In genomic region chr10:21479403-21479802, GRCm38 (mm10) we compare ENCODE assay signal across 20 mouse cellular contexts.
DNase-seq lines count a peak whose midpoint lies in the region; ATAC-seq and TF ChIP-seq lines count a peak whose summit lies in the region.
"Had no signal": no experiment of that assay in that cellular context is flagged by ENCODE, and none has a peak within 500 bp of the region (broad histone marks: within the 10 kb centered on the region; RNA-seq: fewer than 3 reads in every experiment).

No protein-coding gene starts in this region.

- no peak for TF ChIP-seq POLR2A in MEL (IDR thresholded peaks at IDR 0.05; ENCODE audit: control insufficient read depth in 1 of 2, insufficient read depth in 1 of 2, low read depth in 1 of 2, low read length in 2 of 2, poor library complexity in 1 of 2)
- no peak for TF ChIP-seq POLR2A in myocyte (IDR thresholded peaks at IDR 0.05; ENCODE audit: insufficient read length, low read depth)
- TF ChIP-seq POLR2A in kidney, adult 2 months (IDR thresholded peaks at IDR 0.05; ENCODE audit: low read depth, low read length), result no peak

- peak overlapping the region; percentile 75 for H3K27ac ChIP-seq in MEL (ENCODE audit: control insufficient read depth, low read depth, low read length)
- no peak overlapping the region for H3K27ac ChIP-seq in liver, embryonic 12.5 days
- no peak overlapping the region for H3K27ac ChIP-seq in midbrain, embryonic 16.5 days (ENCODE audit: low read length)
- H3K27ac ChIP-seq in left cerebral cortex, adult 2 months, result no peak overlapping the region
- H3K27ac ChIP-seq in kidney, adult 2 months (ENCODE audit: insufficient read depth, low read depth, low read length), result no peak overlapping the region
- H3K27ac ChIP-seq: embryonic facial prominence, embryonic 15.5 days; forebrain, embryonic 10.5 days; kidney, postnatal 0 days; layer of hippocampus, adult 2 months had no signal

- 0 out of 2 replicates have a peak, but pooled peaks have one; percentile 18 for ATAC-seq in liver, embryonic 12.5 days
- no peak for ATAC-seq in midbrain, embryonic 16.5 days
- ATAC-seq: intestine, postnatal 0 days had no signal

- TF ChIP-seq CTCF in MEL (IDR thresholded peaks at IDR 0.05 in 2 of 3, conservative IDR thresholded peaks at IDR 0.05 in 1 of 3; ENCODE audit: control insufficient read depth in 1 of 3, insufficient read depth in 1 of 3, low read depth in 2 of 3, low read length in 3 of 3, poor library complexity in 1 of 3, severe bottlenecking in 1 of 3), result no peak
- TF ChIP-seq CTCF in left cerebral cortex, adult 2 months (IDR thresholded peaks at IDR 0.05), result no peak
- TF ChIP-seq CTCF in kidney, adult 2 months (conservative IDR thresholded peaks at IDR 0.05; ENCODE audit: insufficient read depth, insufficient read length, low read depth, low read length), result no peak

- no peak overlapping the region for H3K4me2 ChIP-seq in liver, embryonic 12.5 days
- peak overlapping the region; percentile 13 for H3K4me2 ChIP-seq in myocyte (ENCODE audit: low read depth)
- H3K4me2 ChIP-seq in midbrain, embryonic 16.5 days (ENCODE audit: low read length), result no peak overlapping the region
- H3K4me2 ChIP-seq: embryonic facial prominence, embryonic 15.5 days; heart, embryonic 12.5 days had no signal

- H3K4me1 ChIP-seq in MEL (ENCODE audit: control insufficient read depth in 1 of 2, insufficient read depth in 2 of 2, low read length in 2 of 2), result peaks cover 14 to 26% of the 10 kb centered on the region in 2 experiments
- H3K4me1 ChIP-seq in liver, embryonic 12.5 days, result peaks cover 10% of the 10 kb centered on the region
- no peaks in the 10 kb centered on the region for H3K4me1 ChIP-seq in midbrain, embryonic 16.5 days (ENCODE audit: control insufficient read depth, insufficient read depth, low read length)
- H3K4me1 ChIP-seq in kidney, adult 2 months (ENCODE audit: control insufficient read depth, insufficient read depth, low read length), result no peaks in the 10 kb centered on the region
- H3K4me1 ChIP-seq: embryonic facial prominence, embryonic 15.5 days; heart, embryonic 12.5 days had no signal

- H3K9me3 ChIP-seq in MEL (replicated peaks; ENCODE audit: insufficient read depth, low read length), result no peaks in the 10 kb centered on the region
- H3K9me3 ChIP-seq in liver, embryonic 12.5 days (replicated peaks), result no peaks in the 10 kb centered on the region
- no peaks in the 10 kb centered on the region for H3K9me3 ChIP-seq in midbrain, embryonic 16.5 days (replicated peaks; ENCODE audit: control insufficient read depth, low read length, poor library complexity, severe bottlenecking)
- H3K9me3 ChIP-seq: embryonic facial prominence, embryonic 15.5 days had no signal

- TF ChIP-seq RAD21 in MEL (IDR thresholded peaks at IDR 0.05; ENCODE audit: low read depth, low read length), result no peak

- 20% methylated on average over 3 of the region's 3 CpGs for WGBS in liver, embryonic 12.5 days (ENCODE audit: insufficient replicate concordance)
- WGBS in midbrain, embryonic 16.5 days, result 85% methylated on average over 3 of the region's 3 CpGs
- 85% methylated on average over 3 of the region's 3 CpGs for WGBS in kidney, adult 2 months

- H3K27me3 ChIP-seq in MEL (ENCODE audit: control insufficient read depth in 1 of 2, insufficient read depth in 2 of 2, low read length in 2 of 2) (no peaks in the 10 kb centered on the region), myocyte (ENCODE audit: control insufficient read depth, insufficient read depth, insufficient read length) (no peaks in the 10 kb centered on the region)
- no peaks in the 10 kb centered on the region for H3K27me3 ChIP-seq in liver, embryonic 12.5 days (replicated peaks)
- no peaks in the 10 kb centered on the region for H3K27me3 ChIP-seq in midbrain, embryonic 16.5 days (ENCODE audit: control insufficient read depth, insufficient read depth, low read depth, low read length)
- no peaks in the 10 kb centered on the region for H3K27me3 ChIP-seq in kidney, adult 2 months (replicated peaks; ENCODE audit: control insufficient read depth, insufficient read depth, low read length)
- H3K27me3 ChIP-seq: embryonic facial prominence, embryonic 15.5 days; heart, embryonic 12.5 days had no signal

- no peak overlapping the region for H3ac ChIP-seq in myocyte (ENCODE audit: control insufficient read depth, insufficient read length)

- peak overlapping the region in 1 of 2 experiments; percentile 23; a peak in 2 of 4 replicates for H3K4me3 ChIP-seq in MEL (ENCODE audit: control insufficient read depth in 1 of 2, insufficient read depth in 1 of 2, low read depth in 2 of 2, low read length in 2 of 2)
- no peak overlapping the region for H3K4me3 ChIP-seq in liver, embryonic 12.5 days
- no peak overlapping the region for H3K4me3 ChIP-seq in myocyte
- H3K4me3 ChIP-seq in midbrain, embryonic 16.5 days (ENCODE audit: low read depth, low read length), result no peak overlapping the region
- H3K4me3 ChIP-seq in left cerebral cortex, adult 2 months, result no peak overlapping the region
- no peak overlapping the region for H3K4me3 ChIP-seq in kidney, adult 2 months (ENCODE audit: insufficient read depth, low read depth, low read length)
- H3K4me3 ChIP-seq: embryonic facial prominence, embryonic 15.5 days; forebrain, embryonic 10.5 days; heart, embryonic 12.5 days; layer of hippocampus, adult 2 months had no signal

- H3K79me2 ChIP-seq in MEL (ENCODE audit: control insufficient read depth, insufficient read depth, low read length, poor library complexity) (no peaks in the 10 kb centered on the region), myocyte (ENCODE audit: control insufficient read depth, insufficient read depth) (no peaks in the 10 kb centered on the region)

- TF ChIP-seq EP300 in MEL (IDR thresholded peaks at IDR 0.05; ENCODE audit: low read depth in 1 of 2, low read length in 2 of 2), result peak; percentile 97

- H3K9ac ChIP-seq in MEL (ENCODE audit: control insufficient read depth, low read depth, low read length, poor library complexity, severe bottlenecking), result peak overlapping the region; percentile 27; the same call in 1 of the 2 replicates
- H3K9ac ChIP-seq in liver, embryonic 12.5 days, result no peak overlapping the region
- no peak overlapping the region for H3K9ac ChIP-seq in midbrain, embryonic 16.5 days (ENCODE audit: low read depth, low read length)
- H3K9ac ChIP-seq: embryonic facial prominence, embryonic 15.5 days; heart, embryonic 12.5 days had no signal

- H3K36me3 ChIP-seq in MEL (ENCODE audit: control insufficient read depth in 1 of 2, insufficient read depth in 2 of 2, low read length in 2 of 2) (peaks cover 0 to 25% of the 10 kb centered on the region in 2 experiments; a peak in 2 of 4 replicates), myocyte (ENCODE audit: control insufficient read depth, insufficient read depth) (no peaks in the 10 kb centered on the region)
- H3K36me3 ChIP-seq in liver, embryonic 12.5 days, result no peaks in the 10 kb centered on the region
- no peaks in the 10 kb centered on the region for H3K36me3 ChIP-seq in midbrain, embryonic 16.5 days (ENCODE audit: control insufficient read depth, insufficient read depth, low read length)
- H3K36me3 ChIP-seq in kidney, adult 2 months (ENCODE audit: control insufficient read depth, insufficient read depth, low read length), result no peaks in the 10 kb centered on the region
- H3K36me3 ChIP-seq: embryonic facial prominence, embryonic 15.5 days; forebrain, embryonic 10.5 days; heart, embryonic 12.5 days had no signal

- intact Hi-C loops in left cerebral cortex, adult 2 months (cut with DNase I), result no loop called here

- DNase-seq in CD4-positive helper T cell, adult 2 months (ENCODE audit: low read depth, low spot score), result peak; percentile 68
- DNase-seq in MEL (ENCODE audit: low read depth, low spot score), result peak; percentile 92
- no peak for DNase-seq in left cerebral cortex, adult 2 months (ENCODE audit: extremely low spot score in 1 of 2, low spot score in 2 of 2)
- no peak for DNase-seq in gastrocnemius, postnatal 25 days
- no peak for DNase-seq in kidney, adult 2 months
- DNase-seq: cerebellum, postnatal 10 days; embryo, embryonic 11 days; gastrocnemius, postnatal 36 days; lung, adult 18-20 months; midbrain, embryonic 14.5 days; spleen, adult 18-20 months had no signal

TF ChIP-seq in MEL, 35 proteins besides CTCF, POLR2A, EP300 and RAD21 (continues in another document):
- TF ChIP-seq MAZ (IDR thresholded peaks at IDR 0.05; ENCODE audit: low read depth, low read length), result no peak
- TF ChIP-seq TCF12 (IDR thresholded peaks at IDR 0.05; ENCODE audit: low read depth, low read length), result peak; percentile 95
- TF ChIP-seq ELF1 (IDR thresholded peaks at IDR 0.05; ENCODE audit: low read depth, low read length), result peak; percentile 43; the same call in 1 of the 2 replicates
- TF ChIP-seq MEF2A (IDR thresholded peaks at IDR 0.05; ENCODE audit: extremely low read depth, insufficient replicate concordance, low read depth, low read length, poor library complexity, severe bottlenecking), result no peak
- no peak for TF ChIP-seq POLR2AphosphoS5 (IDR thresholded peaks at IDR 0.05; ENCODE audit: borderline replicate concordance, low read depth, low read length)
- no peak for TF ChIP-seq UBTF (IDR thresholded peaks at IDR 0.05; ENCODE audit: borderline replicate concordance, insufficient read depth, low read depth, low read length)
- TF ChIP-seq GABPA (IDR thresholded peaks at IDR 0.05; ENCODE audit: low read depth, low read length), result no peak
- no peak for TF ChIP-seq POLR2AphosphoS2 (IDR thresholded peaks at IDR 0.05; ENCODE audit: low read length)
- TF ChIP-seq JUND (IDR thresholded peaks at IDR 0.05; ENCODE audit: low read depth, low read length), result no peak
- TF ChIP-seq MAFK (IDR thresholded peaks at IDR 0.05; ENCODE audit: borderline replicate concordance, low read depth, low read length), result peak; percentile 60; the same call in 1 of the 2 replicates

TF ChIP-seq in myocyte, 11 proteins besides CTCF, POLR2A, EP300 and RAD21:
- TF ChIP-seq CEBPB (IDR thresholded peaks at IDR 0.05; ENCODE audit: insufficient read depth, poor library complexity, severe bottlenecking) (0 out of 2 replicates have a peak, but pooled peaks have one; percentile 2), TCF12 (IDR thresholded peaks at IDR 0.05; ENCODE audit: insufficient read depth, poor library complexity, severe bottlenecking) (peak; percentile 13), TCF3 (IDR thresholded peaks at IDR 0.05; ENCODE audit: insufficient read length, low read depth) (no peak), MYOD1 (IDR thresholded peaks at IDR 0.05; ENCODE audit: control insufficient read depth in 1 of 3, insufficient read length in 2 of 3, low read depth in 2 of 3) (peak in 2 of 3 experiments; percentile 75 to 76)

Comparison
In these comparisons a context has a peak if more than half of its experiments do, and no peak if none do; other contexts are left out.
1. DNase-seq: peak in CD4-positive helper T cell, adult 2 months (single experiment) and MEL (single experiment); none in left cerebral cortex, adult 2 months (0 of 2), gastrocnemius, postnatal 25 days (single experiment) and kidney, adult 2 months (single experiment).